Mouse (Mus musculus) CH12.LX (cell line): ENCODE measurements around the gene Olfr836. TPM values are rescaled to one million over a fixed set of nuclear protein-coding genes. Genes with fewer than 3 reads are reported as not detected.
"Not testable (repeated sequence)": the region's sequence is repeated elsewhere in the genome, so short reads cannot be mapped to it uniquely, and the experiment has no call there.

ENCODE experiments used
- DNase-seq: peaks from one replicate; pipeline ENCODE4 v3.0.0-alpha.2; 2013; ENCODE audit errors: extremely low read depth
- H3K27ac ChIP-seq: 2 replicates; pipeline ENCODE4 v1.5.1; 2012; ENCODE audit warnings: low read depth, mild to moderate bottlenecking, control low read depth, moderate library complexity; ENCODE audit not compliant: insufficient read depth
- H3K27me3 ChIP-seq: replicated peaks from 2 replicates; pipeline ENCODE3; 2012; ENCODE audit warnings: inconsistent platforms
- H3K36me3 ChIP-seq, 2 experiments: replicated peaks in 1 of 2; 2 replicates each; pipeline versions ENCODE3 to v1.6.1; 2012; ENCODE audit warnings: inconsistent platforms in 1 of 2, low read length in 1 of 2, mild to moderate bottlenecking in 1 of 2, mixed read lengths in 1 of 2, moderate library complexity in 1 of 2; ENCODE audit not compliant: control insufficient read depth in 1 of 2, insufficient read depth in 1 of 2
- H3K4me1 ChIP-seq, 2 experiments: 2 replicates each; pipeline ENCODE4 v1.6.1; 2012; ENCODE audit warnings: inconsistent platforms in 1 of 2, moderate library complexity in 1 of 2; ENCODE audit not compliant: insufficient read depth in 2 of 2, control insufficient read depth in 1 of 2
- H3K4me2 ChIP-seq: 2 replicates; pipeline ENCODE4 v1.6.1; 2012; ENCODE audit warnings: low read depth, mild to moderate bottlenecking, control low read depth; ENCODE audit not compliant: poor library complexity, insufficient read depth, severe bottlenecking
- H3K4me3 ChIP-seq, 3 experiments: fragments of 150-350 bp in 1 of 3; sonication (generic) in 1 of 3; replicated peaks in 1 of 3; 2 replicates each; pipeline versions ENCODE3 to v1.5.1; 2011 to 2012; ENCODE audit warnings: low read depth in 2 of 3, low read length in 2 of 3, mild to moderate bottlenecking in 2 of 3, moderate library complexity in 2 of 3, control low read depth in 1 of 3, improper control_type of control experiment in 1 of 3, inconsistent platforms in 1 of 3, mixed read lengths in 1 of 3; ENCODE audit not compliant: poor library complexity in 1 of 3
- H3K79me2 ChIP-seq: replicated peaks from 2 replicates; pipeline ENCODE4 v1.6.1; 2012; ENCODE audit warnings: mild to moderate bottlenecking, moderate library complexity; ENCODE audit not compliant: control insufficient read depth, poor library complexity, insufficient read depth, severe bottlenecking; ENCODE audit errors: extremely low read depth
- H3K9ac ChIP-seq: 2 replicates; pipeline ENCODE4 v1.6.1; 2012; ENCODE audit warnings: low read depth, mild to moderate bottlenecking, control low read depth, moderate library complexity; ENCODE audit not compliant: insufficient read depth
- H3K9me3 ChIP-seq: replicated peaks from 2 replicates; pipeline ENCODE3; 2012; ENCODE audit warnings: low read length, inconsistent platforms, mixed read lengths
- CHD1 ChIP-seq: IDR thresholded peaks from 2 replicates; pipeline ENCODE4 v1.6.1; 2012; ENCODE audit warnings: low read depth, low read length, improper control_type of control experiment, inconsistent platforms
- CTCF ChIP-seq, 2 experiments: IDR thresholded peaks in 1 of 2; conservative IDR thresholded peaks in 1 of 2; 2 replicates each; pipeline ENCODE4 v1.5.1; 2011 to 2012; ENCODE audit warnings: low read depth in 2 of 2, low read length in 2 of 2, improper control_type of control experiment in 1 of 2, inconsistent platforms in 1 of 2, mild to moderate bottlenecking in 1 of 2, moderate library complexity in 1 of 2
- EP300 ChIP-seq: IDR thresholded peaks from 2 replicates; pipeline ENCODE4 v1.6.1; 2011; ENCODE audit warnings: low read length, improper control_type of control experiment
- ETS1 ChIP-seq: conservative IDR thresholded peaks from 2 replicates; pipeline ENCODE4 v1.6.1; 2012; ENCODE audit warnings: low read depth, mild to moderate bottlenecking, inconsistent platforms, low read length, improper control_type of control experiment, moderate library complexity
- HCFC1 ChIP-seq: IDR thresholded peaks from 2 replicates; pipeline ENCODE4 v1.6.1; 2012; ENCODE audit warnings: low read depth, mild to moderate bottlenecking, inconsistent platforms, low read length, improper control_type of control experiment
- IRF4 ChIP-seq: IDR thresholded peaks from 2 replicates; pipeline ENCODE4 v1.6.1; 2014; ENCODE audit warnings: low read depth, mild to moderate bottlenecking, inconsistent platforms, low read length, improper control_type of control experiment
- KAT2A ChIP-seq: IDR thresholded peaks from 2 replicates; pipeline ENCODE4 v1.6.1; 2012; ENCODE audit warnings: low read length, improper control_type of control experiment, inconsistent platforms; ENCODE audit not compliant: insufficient replicate concordance
- MAX ChIP-seq: IDR thresholded peaks from 2 replicates; pipeline ENCODE4 v1.6.1; 2011; ENCODE audit warnings: low read length, improper control_type of control experiment
- MEF2A ChIP-seq: IDR thresholded peaks from 2 replicates; pipeline ENCODE4 v1.6.1; 2014; ENCODE audit warnings: low read depth, mild to moderate bottlenecking, inconsistent platforms, low read length, improper control_type of control experiment, borderline replicate concordance
- MYC ChIP-seq: IDR thresholded peaks from 2 replicates; pipeline ENCODE4 v1.6.1; 2011; ENCODE audit warnings: low read depth, mild to moderate bottlenecking, improper control_type of control experiment, low read length
- PAX5 ChIP-seq: IDR thresholded peaks from 2 replicates; pipeline ENCODE4 v1.6.1; 2012; ENCODE audit warnings: low read length, inconsistent platforms, mixed read lengths
- POLR2A ChIP-seq: IDR thresholded peaks from 2 replicates; pipeline ENCODE4 v1.6.1; 2011; ENCODE audit warnings: low read depth, mild to moderate bottlenecking, improper control_type of control experiment, low read length
- POLR2AphosphoS2 ChIP-seq: IDR thresholded peaks from 2 replicates; pipeline ENCODE4 v1.6.1; 2011; ENCODE audit warnings: low read depth, low read length, improper control_type of control experiment
- TCF12 ChIP-seq: IDR thresholded peaks from 2 replicates; pipeline ENCODE4 v1.6.1; 2014; ENCODE audit warnings: low read depth, mild to moderate bottlenecking, inconsistent platforms, low read length, improper control_type of control experiment
- UBTF ChIP-seq: IDR thresholded peaks from 2 replicates; pipeline ENCODE4 v1.6.1; 2012; ENCODE audit warnings: low read depth, mild to moderate bottlenecking, inconsistent platforms, low read length, improper control_type of control experiment, moderate library complexity
- USF1 ChIP-seq: IDR thresholded peaks from 2 replicates; pipeline ENCODE4 v1.6.1; 2014; ENCODE audit warnings: low read depth, mild to moderate bottlenecking, inconsistent platforms, low read length, improper control_type of control experiment
- USF2 ChIP-seq: conservative IDR thresholded peaks from 2 replicates; pipeline ENCODE4 v1.6.1; 2011; ENCODE audit warnings: low read depth, low read length, improper control_type of control experiment
- ZC3H11A ChIP-seq: IDR thresholded peaks from 2 replicates; pipeline ENCODE4 v1.6.1; 2012; ENCODE audit warnings: low read depth, mild to moderate bottlenecking, inconsistent platforms, low read length, improper control_type of control experiment
- ZNF384 ChIP-seq: IDR thresholded peaks from 2 replicates; pipeline ENCODE4 v1.6.1; 2012; ENCODE audit warnings: low read depth, low read length, improper control_type of control experiment, inconsistent platforms
- dilution Hi-C: fragments of 300-500 bp; cut with MboI; formaldehyde crosslinking; loops from 2 replicates; pipeline ENCODE4 v1.14.3; 2020; ENCODE audit warnings: low sequenced_read_pairs; ENCODE audit not compliant: extremely low pct_unique_long_range_greater_than_20kb, extremely low pct_ligation_motif_present
- in situ Hi-C: fragments of 300-500 bp; cut with MboI; formaldehyde crosslinking; loops from 3 replicates; pipeline ENCODE4 v1.14.3; 2019; ENCODE audit warnings: low sequenced_read_pairs, low pct_ligation_motif_present, low pct_unique_long_range_greater_than_20kb, mixed read lengths
- polyA plus RNA-seq: library from polyadenylated mRNA; unstranded; fragments of >175 nt; gene quantifications from 2 replicates; pipeline ENCODE4 v1.2.1, GENCODE M21; 2012; ENCODE audit warnings: low read depth; ENCODE audit not compliant: insufficient read length
- total RNA-seq, 2 experiments: library from RNA; depleted of rRNA; stranded (reverse); fragments of 300-350 nt in 1 of 2; fragments of >200 nt in 1 of 2; gene quantifications; 2 replicates each; pipeline ENCODE4 v1.2.3; 2012 to 2014

Olfr836 gene
- total and polyA plus RNA-seq, 3 experiments = not detected

DNA sequence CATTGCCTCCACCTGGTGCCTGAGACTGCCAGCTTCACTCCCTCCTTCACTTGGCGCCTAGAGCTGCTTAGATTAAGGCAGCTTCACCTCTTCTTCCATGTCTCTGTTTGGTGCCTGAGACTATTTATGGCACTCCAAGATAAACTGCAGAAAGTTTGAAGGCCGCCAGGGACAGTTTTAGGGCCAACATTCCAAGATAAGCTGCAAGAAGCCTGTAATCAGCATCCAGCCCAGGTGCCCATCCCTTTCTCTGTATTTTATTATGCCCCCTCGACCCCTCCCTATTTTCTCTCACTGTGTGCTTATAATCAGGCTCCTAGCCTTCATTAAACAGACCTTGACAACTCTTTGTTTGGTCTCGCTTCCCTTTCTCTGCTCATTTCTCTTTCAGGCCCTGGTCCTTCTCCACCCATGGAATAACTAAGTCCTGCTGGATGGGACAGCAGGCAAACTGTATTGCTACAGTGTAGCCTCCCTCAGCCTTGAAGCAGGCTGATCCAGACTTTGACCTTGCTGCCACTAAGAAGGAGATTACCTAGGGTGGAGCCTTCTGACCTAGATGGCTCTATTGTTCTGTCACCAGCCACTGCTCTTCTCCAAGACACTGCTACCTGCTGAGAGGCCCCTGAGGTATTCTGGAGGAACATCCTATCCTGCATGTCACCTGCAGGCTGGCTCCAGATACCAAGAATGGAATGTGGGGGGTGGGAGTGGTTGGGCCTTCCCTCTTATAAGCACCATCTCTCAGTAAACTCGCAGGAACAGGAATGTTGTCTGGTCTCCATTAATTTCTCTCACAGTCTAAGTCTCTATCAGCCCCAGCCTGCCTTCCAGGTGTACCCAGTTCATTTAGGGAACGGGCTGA lies 27.1 kb upstream of the Olfr836 start:
- H3K4me3 ChIP-seq, H3K27ac ChIP-seq, H3K9me3 ChIP-seq, in situ Hi-C loops, DNase-seq, H3K79me2 ChIP-seq, H3K36me3 ChIP-seq, H3K9ac ChIP-seq, H3K27me3 ChIP-seq, H3K4me2 ChIP-seq, H3K4me1 ChIP-seq, dilution Hi-C loops: not testable (repeated sequence)

DNA sequence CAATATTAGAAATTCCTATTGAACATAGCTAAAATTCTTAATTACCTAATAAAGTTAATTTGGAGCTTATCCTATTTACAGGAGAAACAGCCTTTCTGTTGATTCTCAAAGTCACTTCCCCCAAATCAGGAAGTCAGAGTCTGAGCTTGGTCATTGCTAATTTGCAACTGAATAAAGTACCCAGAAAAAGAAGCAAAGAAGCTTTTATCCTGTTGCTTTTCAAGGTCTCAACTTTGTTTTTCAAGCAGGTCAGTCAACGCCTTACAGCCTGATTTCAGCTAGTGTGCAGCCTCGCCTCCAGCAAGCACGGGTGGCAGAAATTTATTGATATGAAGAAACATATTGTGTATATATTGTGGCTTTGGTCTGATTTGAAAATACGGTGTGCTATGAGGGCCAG lies 22.9 kb upstream of the Olfr836 start:
- peaks cover 6% of the 10 kb centered on the region for H3K9me3 ChIP-seq
- H3K4me1 ChIP-seq = no peaks in the 10 kb centered on the region
- H3K36me3 ChIP-seq = no peaks in the 10 kb centered on the region
- no peak overlapping the region for H3K4me2 ChIP-seq
- H3K27ac ChIP-seq = no peak overlapping the region
- dilution Hi-C loops = no loop called here
- no peak for DNase-seq
- no peak overlapping the region for H3K9ac ChIP-seq
- TF ChIP-seq EP300 = no peak
- TF ChIP-seq ETS1 = no peak
- no peak for TF ChIP-seq MYC
- TF ChIP-seq KAT2A = no peak
- TF ChIP-seq UBTF = no peak
- TF ChIP-seq HCFC1 = no peak
- TF ChIP-seq IRF4 = no peak
- no peak for TF ChIP-seq PAX5
- no peak for TF ChIP-seq CTCF (conservative IDR thresholded peaks at IDR 0.05 in 1 of 2, IDR thresholded peaks at IDR 0.05 in 1 of 2; ENCODE audit: low read depth in 2 of 2, low read length in 2 of 2)
- no peak for TF ChIP-seq USF1
- TF ChIP-seq POLR2A = no peak
- TF ChIP-seq ZNF384 = no peak
- TF ChIP-seq CHD1 = no peak
- TF ChIP-seq MEF2A = no peak
- no peak for TF ChIP-seq TCF12
- TF ChIP-seq ZC3H11A = no peak
- TF ChIP-seq POLR2AphosphoS2 = no peak
- TF ChIP-seq MAX = no peak
- TF ChIP-seq USF2 = no peak
- TF ChIP-seq, all 38 proteins: peak for 0
- Histone ChIP-seq H3K79me2 (no peaks in the 10 kb centered on the region), H3K4me3 (no peak overlapping the region), H3K27me3 (no peaks in the 10 kb centered on the region)
- in situ Hi-C loops = no loop called here
